Mouse (Mus musculus) cortical plate, adult 2 months (tissue): ENCODE measurements at regions not wholly inside any gene's neighbourhood (a gene's known extent, or its start where the extent isn't known, plus 50 kb on each side); places are given as distances from the start of the nearest gene placed in this dataset.

ENCODE experiments used
- CTCF ChIP-seq: fragments of 200-500 bp; IDR thresholded peaks from 2 replicates; pipeline ENCODE4 v1.5.1; 2011; ENCODE audit warnings: mild to moderate bottlenecking, control low read depth, low read length; ENCODE audit not compliant: insufficient read depth; ENCODE audit errors: extremely low read depth
- POLR2A ChIP-seq: fragments of 200-500 bp; IDR thresholded peaks from 2 replicates; pipeline ENCODE4 v1.6.1; 2011; ENCODE audit warnings: mild to moderate bottlenecking, low read length, control low read depth; ENCODE audit not compliant: insufficient read depth; ENCODE audit errors: extremely low read depth

DNA sequence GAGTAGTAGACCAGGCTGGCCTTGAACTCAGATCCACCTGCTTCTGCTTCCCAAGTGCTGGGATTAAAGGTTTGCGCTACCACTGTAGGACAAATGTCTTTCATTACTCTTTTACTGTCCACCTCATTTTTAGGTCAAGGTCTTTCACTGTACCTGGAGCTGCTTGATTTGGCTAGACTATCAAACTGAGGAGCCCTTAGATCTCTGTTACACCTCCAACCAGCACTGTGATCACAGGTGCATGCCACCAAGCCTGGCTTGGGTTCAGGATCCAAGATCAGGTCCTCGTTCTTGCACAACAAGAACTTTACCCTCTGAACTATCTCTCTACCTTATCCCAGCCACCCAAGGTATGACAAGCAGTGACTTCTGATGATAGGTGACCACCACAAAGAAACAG lies 80.5 kb upstream of the Npvf start:
- no peak for TF ChIP-seq POLR2A
- no peak for TF ChIP-seq CTCF
